8 mouse cellular contexts compared by ENCODE assay signal in genomic region chrX:50611765-50612591, GRCm38 (mm10).
A peak's percentile ranks its signal among the peaks of the same experiment; 100 is the strongest.
DNase-seq lines count a peak whose midpoint lies in the region; ATAC-seq and TF ChIP-seq lines count a peak whose summit lies in the region.

No protein-coding gene starts in this region.

- H3K9me3 ChIP-seq in E14TG2a.4 (ENCODE audit: low read length): no peaks in the 10 kb centered on the region
- H3K9me3 ChIP-seq in embryonic facial prominence, embryonic 13.5 days: no peaks in the 10 kb centered on the region

- no peak overlapping the region for H3K9ac ChIP-seq in embryonic facial prominence, embryonic 13.5 days
- H3K9ac ChIP-seq in liver, adult 2 months (ENCODE audit: low read depth, low read length): no peak overlapping the region

- peak; percentile 20; the same call in 1 of the 2 replicates for TF ChIP-seq CTCF in E14TG2a.4 (conservative IDR thresholded peaks at IDR 0.05; ENCODE audit: low read length)
- no peak for TF ChIP-seq CTCF in liver, adult 2 months (IDR thresholded peaks at IDR 0.05; ENCODE audit: low read depth, low read length)

- peaks cover 18% of the 10 kb centered on the region for H3K4me1 ChIP-seq in E14TG2a.4 (replicated peaks; ENCODE audit: low read depth, low read length)
- no peaks in the 10 kb centered on the region for H3K4me1 ChIP-seq in embryonic facial prominence, embryonic 13.5 days
- no peaks in the 10 kb centered on the region for H3K4me1 ChIP-seq in liver, adult 2 months (ENCODE audit: control insufficient read depth, insufficient read depth, low read length)

- H3K27me3 ChIP-seq in E14TG2a.4 (ENCODE audit: insufficient read depth, low read length): no peaks in the 10 kb centered on the region
- no peaks in the 10 kb centered on the region for H3K27me3 ChIP-seq in embryonic facial prominence, embryonic 13.5 days
- H3K27me3 ChIP-seq in liver, adult 2 months (ENCODE audit: control insufficient read depth, insufficient read depth, low read length): no peaks in the 10 kb centered on the region

- TF ChIP-seq POLR2A in liver, adult 2 months (IDR thresholded peaks at IDR 0.05; ENCODE audit: extremely low read depth, insufficient read depth, low read length): no peak

- H3K36me3 ChIP-seq in E14TG2a.4 (ENCODE audit: insufficient read depth, low read length): peaks cover 62% of the 10 kb centered on the region
- H3K36me3 ChIP-seq in embryonic facial prominence, embryonic 13.5 days: peaks cover 8% of the 10 kb centered on the region
- peaks cover 1% of the 10 kb centered on the region; the same call in 1 of the 2 replicates for H3K36me3 ChIP-seq in liver, adult 2 months (ENCODE audit: control insufficient read depth, insufficient read depth, low read length)

- peak overlapping the region; percentile 36 for H3K4me2 ChIP-seq in embryonic facial prominence, embryonic 13.5 days

- 62% methylated on average over 9 of the region's 9 CpGs for WGBS in embryonic facial prominence, embryonic 13.5 days
- WGBS in liver, adult 2 months: 81% methylated on average over 9 of the region's 9 CpGs

- intact Hi-C loops in heart, postnatal 25 days (cut with DNase I): loop anchor here (1.0 to 2.0 kb wide), 2 partner anchors 13 to 35 kb away; no protein-coding TSS in a partner anchor

- ATAC-seq in embryonic facial prominence, embryonic 13.5 days (ENCODE audit: insufficient number of reproducible peaks, insufficient read depth, low FRiP score, low TSS enrichment, low read depth): 0 out of 2 replicates have a peak, but pooled peaks have one; percentile 20

- H3K4me3 ChIP-seq in E14TG2a.4 (replicated peaks; ENCODE audit: low read length): no peak overlapping the region
- peak overlapping the region; percentile 29 for H3K4me3 ChIP-seq in embryonic facial prominence, embryonic 13.5 days
- no peak overlapping the region for H3K4me3 ChIP-seq in liver, adult 2 months (ENCODE audit: insufficient read depth, low read depth, low read length)

- peak overlapping the region; percentile 64; the same call in 1 of the 2 replicates for H3K27ac ChIP-seq in embryonic facial prominence, embryonic 13.5 days
- peak overlapping the region; percentile 27 for H3K27ac ChIP-seq in liver, adult 2 months (replicated peaks; ENCODE audit: insufficient read depth, low read depth, low read length)

- H3K79me2 ChIP-seq in liver, adult 2 months (ENCODE audit: control insufficient read depth, insufficient read depth, low read length): no peaks in the 10 kb centered on the region

- peak; percentile 78 for DNase-seq in embryo, embryonic 10 days (ENCODE audit: low spot score)
- no peak for DNase-seq in embryo, embryonic 9.5 days (ENCODE audit: extremely low spot score)
- peak; percentile 70 for DNase-seq in heart, postnatal 25 days (ENCODE audit: low spot score)
- DNase-seq in liver, adult 2 months (ENCODE audit: extremely low read depth, low read depth, low spot score): no peak
- peak; percentile 29 for DNase-seq in neural tube, embryonic 10.5 days (ENCODE audit: extremely low spot score, low spot score)
- DNase-seq in T-cell, adult 2 months (ENCODE audit: low spot score): no peak

Comparison
In these comparisons a context has a peak if more than half of its experiments do, and no peak if none do; other contexts are left out.
1. DNase-seq: peak in embryo, embryonic 10 days (single experiment), heart, postnatal 25 days (single experiment) and neural tube, embryonic 10.5 days (single experiment); none in embryo, embryonic 9.5 days (single experiment), liver, adult 2 months (single experiment) and T-cell, adult 2 months (single experiment).